Mouse (Mus musculus): ENCODE data around the gene Dgkd.

DNA sequence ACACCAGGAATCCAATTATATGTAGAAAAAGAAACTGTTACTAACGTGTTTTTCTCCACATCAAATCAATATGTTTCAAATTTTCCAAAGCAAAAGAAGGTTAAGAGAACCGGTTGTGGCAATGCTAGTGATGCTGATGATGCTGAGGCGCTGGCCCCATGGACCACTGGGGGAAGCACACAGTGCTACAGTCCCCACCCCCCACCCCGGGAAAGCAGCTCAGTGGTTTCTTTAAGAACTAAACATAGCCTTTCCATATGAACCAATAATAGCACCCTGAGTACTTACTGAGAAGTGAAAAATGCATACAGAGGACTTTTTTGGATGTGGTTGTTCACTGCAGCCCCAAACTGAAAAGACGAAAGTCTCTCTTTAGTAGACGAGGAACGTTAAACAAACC is 41.7 kb upstream of the Dgkd start:
- TF ChIP-seq CTCF (IDR thresholded peaks at IDR 0.05; ENCODE audit: low read depth) (no peak), EP300 (optimal IDR thresholded peaks at IDR 0.05) (no peak)
